Mouse (Mus musculus) embryonic facial prominence, embryonic 10.5 days (tissue): Measurements from ENCODE around the gene Tomm20. TPM values are rescaled to one million over a fixed set of nuclear protein-coding genes. Genes with fewer than 3 reads are reported as not detected.
"Not testable (repeated sequence)": the region's sequence is repeated elsewhere in the genome, so short reads cannot be mapped to it uniquely, and the experiment has no call there.

ENCODE experiments used
- DNase-seq: peaks from one replicate; pipeline ENCODE4 v3.0.0-alpha.2; 2017; ENCODE audit warnings: low spot score
- H3K27ac ChIP-seq: fragments of 300-500 bp; sonication (generic); replicated peaks from 2 replicates; pipeline ENCODE4 v1.5.1; 2016; ENCODE audit warnings: mild to moderate bottlenecking
- H3K27me3 ChIP-seq: fragments of 300-500 bp; sonication (generic); replicated peaks from 2 replicates; pipeline ENCODE4 v1.6.1; 2016; ENCODE audit warnings: low read depth, mild to moderate bottlenecking; ENCODE audit not compliant: poor library complexity, severe bottlenecking
- H3K36me3 ChIP-seq: fragments of 300-500 bp; sonication (generic); replicated peaks from 2 replicates; pipeline ENCODE4 v1.6.1; 2016; ENCODE audit warnings: mild to moderate bottlenecking, moderate library complexity
- H3K4me1 ChIP-seq: fragments of 300-500 bp; sonication (generic); 2 replicates; pipeline ENCODE4 v1.6.1; 2016
- H3K4me3 ChIP-seq: fragments of 300-500 bp; sonication (generic); 2 replicates; pipeline ENCODE4 v1.5.1; 2016; ENCODE audit warnings: mild to moderate bottlenecking, moderate library complexity
- H3K9me3 ChIP-seq: fragments of 300-500 bp; sonication (generic); 2 replicates; pipeline ENCODE4 v1.6.1; 2016; ENCODE audit warnings: mild to moderate bottlenecking
- WGBS: fragments of 180-500 bp; shearing (Covaris S2); methylation state at CpG from one replicate; pipeline ENCODE4 v1.1.7; 2016; 5-methylcytosine and 5-hydroxymethylcytosine counted together
- polyA plus RNA-seq: library from polyadenylated mRNA; unstranded; fragments of >200 nt; fragmentation: Nextera tagmentation; extraction: Ambion mirVana; gene quantifications from 2 replicates; pipeline ENCODE4 v1.2.1, GENCODE M21; 2016

Gene Tomm20
- polyA plus RNA-seq, 1 experiment from 2014 or later: 285 TPM

GRCm38 (mm10) chr8:126886741-126887638 is 58.7 kb downstream of the Tomm20 start:
- H3K27ac ChIP-seq: peak overlapping the region; percentile 80

DNA sequence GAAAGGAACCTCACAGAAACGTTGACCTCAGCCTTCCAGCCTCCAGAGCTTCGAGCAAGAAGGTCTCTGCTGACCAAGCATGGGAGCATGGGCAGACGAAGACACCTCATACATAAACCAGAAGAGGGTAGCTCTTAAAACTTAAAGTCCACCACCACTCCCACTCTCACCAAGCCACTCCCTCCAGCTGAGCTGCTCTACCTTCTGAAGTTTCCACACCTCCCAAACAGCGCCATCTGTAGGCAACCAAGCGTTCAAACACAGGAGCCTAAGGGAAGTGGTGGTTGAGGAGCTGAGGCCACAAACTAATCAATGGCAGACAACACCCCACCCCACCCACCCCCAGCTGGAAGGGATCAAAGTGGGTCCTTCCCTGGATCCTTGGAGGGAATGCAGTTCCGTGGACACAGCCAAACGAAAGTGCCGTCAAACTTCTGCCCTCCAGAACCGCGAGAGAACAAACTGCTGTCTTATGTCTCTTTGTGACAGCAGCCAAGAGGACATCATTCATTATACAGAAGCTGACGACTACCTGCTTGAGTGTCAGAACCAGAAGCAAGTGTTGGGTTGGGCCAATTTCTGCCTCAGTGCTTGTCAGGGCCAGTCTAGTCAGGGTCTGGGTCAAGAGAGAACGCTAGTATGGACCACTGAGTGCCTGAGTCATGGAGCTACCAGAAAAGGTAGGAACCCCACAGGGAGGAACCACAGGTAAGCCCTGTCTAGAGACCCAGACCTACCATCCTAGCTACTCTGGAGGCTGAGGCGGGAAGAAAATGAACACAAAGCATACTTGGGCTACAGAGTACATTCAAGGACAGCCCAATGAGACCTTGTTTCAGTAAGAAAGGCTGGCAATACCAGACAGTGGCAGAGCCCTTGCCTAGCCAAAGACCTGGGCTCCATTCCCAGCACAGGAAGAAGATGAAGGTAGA is 59.8 kb downstream of the Tomm20 start:
- H3K27me3 ChIP-seq: no peaks in the 10 kb centered on the region
- WGBS: 73% methylated on average over 13 of the region's 13 CpGs
- H3K36me3 ChIP-seq: no peaks in the 10 kb centered on the region
- H3K4me3 ChIP-seq: no peak overlapping the region
- peak overlapping the region; percentile 80 for H3K27ac ChIP-seq
- H3K4me1 ChIP-seq: peaks cover 40% of the 10 kb centered on the region
- 0 out of 2 replicates have a peak, but pooled peaks cover under 1% of the 10 kb centered on the region for H3K9me3 ChIP-seq
- DNase-seq: peak; percentile 40

More at GRCm38 (mm10) chr8:126886741-126887638, 58.7 kb downstream of the Tomm20 start:
- Histone ChIP-seq H3K27me3 (no peaks in the 10 kb centered on the region), H3K9me3 (0 out of 2 replicates have a peak, but pooled peaks cover 2% of the 10 kb centered on the region), H3K4me3 (no peak overlapping the region), H3K4me1 (peaks cover 37% of the 10 kb centered on the region), H3K36me3 (no peaks in the 10 kb centered on the region)
- DNase-seq: peak; percentile 75
- 50% methylated on average over 8 of the region's 8 CpGs for WGBS

GRCm38 (mm10) chr8:126884202-126884926 is 61.3 kb downstream of the Tomm20 start:
- WGBS: 57% methylated on average over 6 of the region's 6 CpGs
- Histone ChIP-seq H3K27ac (peak overlapping the region; percentile 65), H3K27me3 (no peaks in the 10 kb centered on the region), H3K9me3 (no peaks in the 10 kb centered on the region), H3K36me3 (no peaks in the 10 kb centered on the region), H3K4me3 (no peak overlapping the region), H3K4me1 (peaks cover 40% of the 10 kb centered on the region)
- peak; percentile 26 for DNase-seq

DNA sequence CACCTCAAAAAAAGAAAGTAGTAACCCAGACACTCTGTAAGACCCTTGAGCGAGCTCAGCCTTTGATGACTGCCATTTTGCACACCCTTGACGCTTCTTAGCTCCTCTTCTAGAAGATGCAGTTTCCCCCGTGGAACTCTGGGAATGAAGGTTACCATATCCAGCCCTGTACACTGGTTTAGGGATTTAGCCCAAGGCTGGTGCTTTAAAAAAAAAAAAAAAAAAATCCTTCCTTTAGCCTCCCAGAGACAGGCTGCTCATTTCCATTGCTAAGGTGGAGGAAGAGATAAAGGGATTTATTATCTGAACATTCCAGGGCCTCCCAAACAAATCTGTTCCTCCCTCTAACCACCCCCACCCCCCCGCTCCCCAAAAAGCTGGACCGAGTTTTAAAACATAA is 61.9 kb downstream of the Tomm20 start:
- 74% methylated on average over 5 of the region's 5 CpGs for WGBS
- Histone ChIP-seq H3K4me3 (no peak overlapping the region), H3K9me3 (no peaks in the 10 kb centered on the region), H3K4me1 (peaks cover 40% of the 10 kb centered on the region), H3K36me3 (no peaks in the 10 kb centered on the region), H3K27me3 (no peaks in the 10 kb centered on the region), H3K27ac (peak overlapping the region; percentile 65)
- no peak for DNase-seq

DNA sequence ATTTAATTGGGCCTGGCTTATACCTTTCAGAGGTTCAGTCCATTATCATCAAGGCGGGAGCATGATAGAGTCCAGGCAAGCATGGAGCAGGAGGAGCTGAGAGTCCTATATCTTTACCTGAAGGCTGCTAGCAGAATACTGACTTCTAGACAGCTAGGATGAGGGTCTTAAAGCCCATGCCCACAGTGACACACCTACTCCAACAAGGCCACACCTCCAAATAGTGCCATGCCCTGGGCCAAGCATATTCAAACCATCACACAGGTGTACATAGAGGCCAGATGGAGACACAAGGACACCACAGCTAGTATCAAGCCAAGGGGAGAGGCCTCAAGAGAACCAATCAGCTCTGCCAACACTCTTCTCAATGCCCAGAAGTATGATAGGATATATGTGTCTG is 63.1 kb downstream of the Tomm20 start:
- not testable (repeated sequence) for H3K27me3 ChIP-seq, H3K36me3 ChIP-seq, H3K9me3 ChIP-seq, H3K27ac ChIP-seq, DNase-seq, H3K4me3 ChIP-seq
- peaks cover 38% of the 10 kb centered on the region for H3K4me1 ChIP-seq
- 93% methylated on average over 1 of the region's 1 CpGs for WGBS

- WGBS: 87% methylated on average over 4 of the region's 4 CpGs
- Histone ChIP-seq H3K4me1 (peaks cover 34% of the 10 kb centered on the region), H3K9me3 (no peaks in the 10 kb centered on the region), H3K36me3 (no peaks in the 10 kb centered on the region), H3K27me3 (no peaks in the 10 kb centered on the region), H3K4me3 (no peak overlapping the region), H3K27ac (no peak overlapping the region)
- DNase-seq: no peak
These were observed 64.0 kb downstream of the Tomm20 start for GRCm38 (mm10) chr8:126881641-126882140.

Other genes starting within 250 kb of the Tomm20 start
- 24.9 and 26.9 TPM in 2 replicates for gene Rbm34, start 25.2 kb upstream of the Tomm20 start, polyA plus RNA-seq
- gene Pard3, start 118.0 kb upstream of the Tomm20 start, polyA plus RNA-seq: 30.8 and 33.4 TPM in 2 replicates